Mouse (Mus musculus) heart, postnatal 14 days (tissue): ENCODE results near the gene Asb18. TPM values are rescaled to one million over a fixed set of nuclear protein-coding genes. Genes with fewer than 3 reads are reported as not detected.

Source experiments
- DNase-seq, 2 experiments: peaks; one replicate each; pipeline ENCODE4 v3.0.0; 2021 to 2022
- intact Hi-C: fragments of 180-260 bp; cut with DNase I; formaldehyde crosslinking; loops from one replicate; pipeline ENCODE4 v1.15.1; 2025
- long read RNA-seq, 2 experiments: library from polyadenylated mRNA; stranded (forward); transcript quantifications; one replicate each; pipeline ENCODE4 v2.0.0; 2021
- total RNA-seq, 2 experiments: library from RNA; stranded (reverse); gene quantifications; 2 replicates each; pipeline ENCODE4 v1.2.3; 2021

Asb18 gene
- total RNA-seq = 10 to 100 TPM; 13.4 to 15.9 TPM
- long read RNA-seq, experiment 1, partial matches to known transcripts = 1 of 3 reads
- long read RNA-seq, experiment 1, other reads (novel, unspliced or antisense) = 2 of 3 reads
- long read RNA-seq, experiment 2, partial matches to known transcripts = 0 of 1 reads
- long read RNA-seq, experiment 2, other reads (novel, unspliced or antisense) = 1 of 1 reads

GRCm38 (mm10) chr1:90014446-90014845, at the start of gene Asb18:
TSS of gene Asb18 (minus strand) at chr1:90014666.
- intact Hi-C loops = no loop called here
- DNase-seq = peak in 1 of 2 experiments; percentile 9

GRCm38 (mm10) chr1:90060599-90060998, 46.1 kb upstream of the Asb18 start:
- peak; percentile 65 to 74 for DNase-seq

GRCm38 (mm10) chr1:90060054-90060453, 45.6 kb upstream of the Asb18 start:
- intact Hi-C loops = loop anchor here (1.0 to 10.0 kb wide), 5 partner anchors 143 to 895 kb away; partner anchors contain the start of genes Ackr3 and Prlh
- DNase-seq = no peak

More at GRCm38 (mm10) chr1:90060599-90060998, 46.1 kb upstream of the Asb18 start:
- intact Hi-C loops = loop anchor here (1.0 to 10.0 kb wide), 5 partner anchors 142 to 894 kb away; partner anchors contain the start of genes Ackr3 and Prlh

- DNase-seq = no peak
- intact Hi-C loops = loop anchor here (10.0 kb wide), 1 partner anchor 440 kb away; no protein-coding TSS in a partner anchor
Observed at GRCm38 (mm10) chr1:90054991-90055390, 40.5 kb upstream of the Asb18 start.

- peak; percentile 44 to 64 for DNase-seq
- intact Hi-C loops = loop anchor here (10.0 kb wide), 1 partner anchor 443 kb away; no protein-coding TSS in a partner anchor
Observed at GRCm38 (mm10) chr1:90051347-90051746, 36.9 kb upstream of the Asb18 start.

GRCm38 (mm10) chr1:90050046-90050739, 35.7 kb upstream of the Asb18 start:
- DNase-seq = no peak
- intact Hi-C loops = loop anchor here (10.0 kb wide), 1 partner anchor 445 kb away; no protein-coding TSS in a partner anchor

- intact Hi-C loops = no loop called here
- DNase-seq = no peak
Observed at GRCm38 (mm10) chr1:90028305-90028704, 13.8 kb upstream of the Asb18 start.

GRCm38 (mm10) chr1:90026945-90027344, 12.5 kb upstream of the Asb18 start:
- peak; percentile 59 to 76 for DNase-seq
- intact Hi-C loops = no loop called here

- DNase-seq = no peak
- intact Hi-C loops = no loop called here
Observed at GRCm38 (mm10) chr1:90020336-90020735, 5.9 kb upstream of the Asb18 start.

- DNase-seq = peak in 1 of 2 experiments; percentile 44
- intact Hi-C loops = no loop called here
Observed at GRCm38 (mm10) chr1:90018071-90018470, 3.6 kb upstream of the Asb18 start.

- DNase-seq = no peak
- intact Hi-C loops = no loop called here
Observed at GRCm38 (mm10) chr1:90013273-90013672, 1.2 kb downstream of the Asb18 start.

GRCm38 (mm10) chr1:90012850-90013249, 1.6 kb downstream of the Asb18 start:
- intact Hi-C loops = no loop called here
- no peak for DNase-seq

- intact Hi-C loops = no loop called here
- DNase-seq = no peak
Observed at GRCm38 (mm10) chr1:90012168-90012567, 2.3 kb downstream of the Asb18 start.

- DNase-seq = no peak
- intact Hi-C loops = no loop called here
Observed at GRCm38 (mm10) chr1:90010077-90010476, 4.4 kb downstream of the Asb18 start.

- no peak for DNase-seq
- intact Hi-C loops = no loop called here
Observed at GRCm38 (mm10) chr1:90009188-90009587, 5.3 kb downstream of the Asb18 start.

- DNase-seq = no peak
- intact Hi-C loops = no loop called here
Observed at GRCm38 (mm10) chr1:90006666-90007065, 7.8 kb downstream of the Asb18 start.

GRCm38 (mm10) chr1:90000981-90001380, 13.5 kb downstream of the Asb18 start:
- DNase-seq = no peak
- intact Hi-C loops = no loop called here

- peak in 1 of 2 experiments; percentile 12 for DNase-seq
- intact Hi-C loops = no loop called here
Observed at GRCm38 (mm10) chr1:89999858-90000257, 14.6 kb downstream of the Asb18 start.

- no peak for DNase-seq
- intact Hi-C loops = no loop called here
Observed at GRCm38 (mm10) chr1:89998696-89999095, 15.8 kb downstream of the Asb18 start.

GRCm38 (mm10) chr1:89998076-89998475, 16.4 kb downstream of the Asb18 start:
- intact Hi-C loops = no loop called here
- DNase-seq = peak in 1 of 2 experiments; percentile 18

- intact Hi-C loops = no loop called here
- no peak for DNase-seq
Observed at GRCm38 (mm10) chr1:89992256-89992655, 22.2 kb downstream of the Asb18 start.

GRCm38 (mm10) chr1:89977261-89977660, 37.2 kb downstream of the Asb18 start:
- intact Hi-C loops = no loop called here
- DNase-seq = no peak
